Mouse (Mus musculus): ENCODE data around the gene Ppm1m.

DNA sequence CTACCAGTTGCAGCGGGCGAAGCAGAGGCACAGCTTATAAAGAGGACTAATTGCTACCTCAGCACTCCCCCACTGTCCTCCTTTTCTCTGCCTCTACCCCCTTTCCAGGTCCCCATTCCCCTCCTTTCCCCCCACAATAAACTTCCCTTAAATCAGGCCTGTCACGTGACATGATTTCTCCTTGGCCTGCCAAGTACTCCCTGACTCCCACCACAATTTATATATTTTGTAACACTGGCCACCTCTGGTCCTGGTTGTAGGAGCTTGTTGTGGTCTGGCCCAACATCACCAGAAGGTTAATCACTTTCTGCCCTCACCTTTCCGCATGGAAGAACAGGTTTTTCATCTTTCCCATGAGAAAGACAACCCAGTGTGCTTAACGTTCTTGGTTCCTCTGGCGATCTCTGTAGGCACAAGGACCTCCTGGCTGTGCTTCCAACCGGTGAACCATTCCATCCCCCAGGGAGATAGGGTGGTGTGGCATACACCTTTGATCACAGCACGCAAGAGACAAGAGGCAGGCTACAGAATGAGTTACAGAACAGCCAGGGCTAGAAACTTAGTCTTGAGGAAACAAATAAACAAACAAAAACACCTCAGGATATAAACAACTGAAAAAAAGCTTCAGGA, 21.5 kb upstream of the Ppm1m start:
- no peak for TF ChIP-seq CTCF (IDR thresholded peaks at IDR 0.05)
- no peak for TF ChIP-seq EP300 (IDR thresholded peaks at IDR 0.05)
